Mouse (Mus musculus): ENCODE measurements around the gene Gm42878. TPM values are rescaled to one million over a fixed set of nuclear protein-coding genes. Genes with fewer than 3 reads are reported as not detected.
A peak's percentile ranks its signal among the peaks of the same experiment; 100 is the strongest.

Gene Gm42878
- polyA plus RNA-seq, 1 experiment from 2014 or later, result not detected

GRCm38 (mm10) chr5:121583765-121584501, 38.7 kb upstream of the Gm42878 start:
- Histone ChIP-seq H3K36me3 (peaks cover 16% of the 10 kb centered on the region), H3K4me1 (peaks cover 7% of the 10 kb centered on the region; the same call in 1 of the 2 replicates), H3K27me3 (ENCODE audit: low read depth, poor library complexity, severe bottlenecking) (no peaks in the 10 kb centered on the region), H3K27ac (replicated peaks) (no peak overlapping the region), H3K4me3 (no peak overlapping the region), H3K9me3 (replicated peaks) (no peaks in the 10 kb centered on the region)
- 58% methylated on average over 12 of the region's 12 CpGs for WGBS
- peak; percentile 23 for DNase-seq (ENCODE audit: low spot score)

GRCm38 (mm10) chr5:121581945-121582344, 36.7 kb upstream of the Gm42878 start:
- H3K9me3 ChIP-seq (replicated peaks), result no peaks in the 10 kb centered on the region
- no peak for DNase-seq (ENCODE audit: low spot score)
- 92% methylated on average over 8 of the region's 8 CpGs for WGBS

GRCm38 (mm10) chr5:121576927-121577488, 31.7 kb upstream of the Gm42878 start:
- H3K4me3 ChIP-seq, result no peak overlapping the region
- H3K4me1 ChIP-seq, result no peaks in the 10 kb centered on the region
- no peak for DNase-seq (ENCODE audit: low spot score)
- H3K27ac ChIP-seq (replicated peaks), result no peak overlapping the region
- peaks cover 47% of the 10 kb centered on the region for H3K36me3 ChIP-seq
- H3K9me3 ChIP-seq (replicated peaks), result no peaks in the 10 kb centered on the region
- WGBS, result 89% methylated on average over 11 of the region's 11 CpGs
- H3K27me3 ChIP-seq (ENCODE audit: low read depth, poor library complexity, severe bottlenecking), result no peaks in the 10 kb centered on the region

More at GRCm38 (mm10) chr5:121581945-121582344, 36.7 kb upstream of the Gm42878 start:
- H3K27ac ChIP-seq (replicated peaks), result no peak overlapping the region
- H3K4me1 ChIP-seq, result peaks cover 7% of the 10 kb centered on the region; the same call in 1 of the 2 replicates
- H3K27me3 ChIP-seq (ENCODE audit: low read depth, poor library complexity, severe bottlenecking), result no peaks in the 10 kb centered on the region
- no peak overlapping the region for H3K4me3 ChIP-seq
- H3K36me3 ChIP-seq, result peaks cover 28% of the 10 kb centered on the region

GRCm38 (mm10) chr5:121575867-121576266, 30.6 kb upstream of the Gm42878 start:
- no peaks in the 10 kb centered on the region for H3K27me3 ChIP-seq (ENCODE audit: low read depth, poor library complexity, severe bottlenecking)
- no peak overlapping the region for H3K4me3 ChIP-seq
- 93% methylated on average over 11 of the region's 11 CpGs for WGBS
- H3K27ac ChIP-seq (replicated peaks), result no peak overlapping the region
- H3K4me1 ChIP-seq, result no peaks in the 10 kb centered on the region
- peaks cover 57% of the 10 kb centered on the region for H3K36me3 ChIP-seq
- DNase-seq (ENCODE audit: low spot score), result no peak
- no peaks in the 10 kb centered on the region for H3K9me3 ChIP-seq (replicated peaks)

- Histone ChIP-seq H3K4me3 (no peak overlapping the region), H3K4me1 (no peaks in the 10 kb centered on the region), H3K27ac (replicated peaks) (no peak overlapping the region), H3K9me3 (replicated peaks) (no peaks in the 10 kb centered on the region), H3K27me3 (ENCODE audit: low read depth, poor library complexity, severe bottlenecking) (no peaks in the 10 kb centered on the region), H3K36me3 (peaks cover 53% of the 10 kb centered on the region)
- DNase-seq (ENCODE audit: low spot score), result no peak
- WGBS, result 94% methylated on average over 13 of the region's 13 CpGs
These were observed 28.9 kb upstream of the Gm42878 start for GRCm38 (mm10) chr5:121574145-121574544.

- no peak for DNase-seq (ENCODE audit: low spot score)
- H3K4me3 ChIP-seq, result no peak overlapping the region
- H3K27ac ChIP-seq (replicated peaks), result no peak overlapping the region
- H3K4me1 ChIP-seq, result no peaks in the 10 kb centered on the region
- WGBS, result 93% methylated on average over 1 of the region's 1 CpGs
- H3K27me3 ChIP-seq (ENCODE audit: low read depth, poor library complexity, severe bottlenecking), result no peaks in the 10 kb centered on the region
- H3K36me3 ChIP-seq, result peaks cover 39% of the 10 kb centered on the region
- no peaks in the 10 kb centered on the region for H3K9me3 ChIP-seq (replicated peaks)
These were observed 25.5 kb upstream of the Gm42878 start for GRCm38 (mm10) chr5:121570787-121571186.

- H3K27ac ChIP-seq (replicated peaks), result no peak overlapping the region
- peaks cover 35% of the 10 kb centered on the region for H3K36me3 ChIP-seq
- DNase-seq (ENCODE audit: low spot score), result no peak
- H3K4me3 ChIP-seq, result no peak overlapping the region
- H3K4me1 ChIP-seq, result no peaks in the 10 kb centered on the region
- WGBS, result 82% methylated on average over 9 of the region's 9 CpGs
- H3K27me3 ChIP-seq (ENCODE audit: low read depth, poor library complexity, severe bottlenecking), result no peaks in the 10 kb centered on the region
- no peaks in the 10 kb centered on the region for H3K9me3 ChIP-seq (replicated peaks)
These were observed 24.7 kb upstream of the Gm42878 start for GRCm38 (mm10) chr5:121569881-121570420.

GRCm38 (mm10) chr5:121566035-121566681, 20.9 kb upstream of the Gm42878 start:
- no peak overlapping the region for H3K27ac ChIP-seq (replicated peaks)
- no peak for DNase-seq (ENCODE audit: low spot score)
- peaks cover 5% of the 10 kb centered on the region for H3K4me1 ChIP-seq
- WGBS, result 92% methylated on average over 16 of the region's 16 CpGs
- H3K27me3 ChIP-seq (ENCODE audit: low read depth, poor library complexity, severe bottlenecking), result no peaks in the 10 kb centered on the region
- no peaks in the 10 kb centered on the region for H3K9me3 ChIP-seq (replicated peaks)
- no peak overlapping the region for H3K4me3 ChIP-seq
- H3K36me3 ChIP-seq, result peaks cover 12% of the 10 kb centered on the region

DNA sequence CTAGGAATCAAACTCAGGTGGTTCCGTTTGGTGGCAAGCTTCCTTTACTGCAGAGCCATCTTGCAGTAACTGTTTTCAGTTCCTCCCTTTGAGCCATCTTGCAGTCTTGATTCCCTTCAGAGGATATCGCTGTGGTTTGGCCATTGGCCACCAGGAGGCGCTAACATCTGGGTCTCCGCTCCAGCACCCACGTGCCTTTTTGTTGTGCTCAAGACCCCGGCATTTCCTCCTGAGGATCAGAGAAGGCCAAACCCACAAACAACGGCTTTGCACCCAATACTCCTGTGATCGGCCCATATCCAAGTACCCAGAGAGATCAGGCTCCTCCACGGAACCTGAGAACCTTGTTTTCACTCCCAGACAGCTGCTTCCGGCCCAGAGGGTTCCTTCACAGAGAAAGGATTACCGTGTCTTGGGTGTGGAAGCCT, 19.2 kb upstream of the Gm42878 start:
- H3K4me3 ChIP-seq, result peak overlapping the region; percentile 24; the same call in 1 of the 2 replicates
- H3K9me3 ChIP-seq (replicated peaks), result no peaks in the 10 kb centered on the region
- no peaks in the 10 kb centered on the region; the same call in 1 of the 2 replicates for H3K36me3 ChIP-seq
- peak; percentile 91 for DNase-seq (ENCODE audit: low spot score)
- peak overlapping the region; percentile 70 for H3K27ac ChIP-seq (replicated peaks)
- H3K27me3 ChIP-seq (ENCODE audit: low read depth, poor library complexity, severe bottlenecking), result no peaks in the 10 kb centered on the region
- 15% methylated on average over 11 of the region's 11 CpGs for WGBS
- H3K4me1 ChIP-seq, result peaks cover 5% of the 10 kb centered on the region

DNA sequence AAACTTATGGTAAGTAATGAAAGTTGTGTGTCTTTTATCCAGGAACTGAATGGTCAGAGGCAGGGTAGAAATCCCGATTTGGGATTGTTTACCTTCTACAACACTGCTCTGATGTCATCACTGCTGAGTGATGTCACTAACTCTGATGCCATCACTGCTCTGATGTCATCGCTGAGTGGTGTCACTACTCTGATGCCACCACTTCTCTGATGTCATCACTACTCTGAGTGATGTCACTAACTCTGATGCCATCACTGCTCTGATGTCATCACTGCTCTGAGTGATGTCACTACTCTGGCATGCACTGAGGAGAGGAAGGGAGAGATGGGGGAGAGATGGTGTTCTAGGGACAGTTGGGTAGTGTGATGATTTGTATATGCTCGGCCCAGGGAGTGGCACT, 17.2 kb upstream of the Gm42878 start:
- Histone ChIP-seq H3K4me1 (peaks cover 5% of the 10 kb centered on the region), H3K27me3 (ENCODE audit: low read depth, poor library complexity, severe bottlenecking) (no peaks in the 10 kb centered on the region), H3K4me3 (no peak overlapping the region), H3K9me3 (replicated peaks) (no peaks in the 10 kb centered on the region), H3K36me3 (no peaks in the 10 kb centered on the region), H3K27ac (replicated peaks) (no peak overlapping the region)
- WGBS, result 84% methylated on average over 3 of the region's 3 CpGs
- DNase-seq (ENCODE audit: low spot score), result no peak

GRCm38 (mm10) chr5:121549196-121549595, 3.9 kb upstream of the Gm42878 start:
- peaks cover 21% of the 10 kb centered on the region for H3K4me1 ChIP-seq
- H3K27me3 ChIP-seq (ENCODE audit: low read depth, poor library complexity, severe bottlenecking), result no peaks in the 10 kb centered on the region
- no peak overlapping the region for H3K4me3 ChIP-seq
- no peaks in the 10 kb centered on the region for H3K36me3 ChIP-seq
- 87% methylated on average over 7 of the region's 7 CpGs for WGBS
- H3K27ac ChIP-seq (replicated peaks), result no peak overlapping the region
- H3K9me3 ChIP-seq (replicated peaks), result no peaks in the 10 kb centered on the region; the same call in 1 of the 2 replicates
- no peak for DNase-seq (ENCODE audit: low spot score)

- Histone ChIP-seq H3K27me3 (ENCODE audit: low read depth, poor library complexity, severe bottlenecking) (no peaks in the 10 kb centered on the region), H3K9me3 (replicated peaks) (no peaks in the 10 kb centered on the region; the same call in 1 of the 2 replicates), H3K4me1 (peaks cover 39% of the 10 kb centered on the region), H3K36me3 (0 out of 2 replicates have a peak, but pooled peaks cover 2% of the 10 kb centered on the region), H3K4me3 (0 out of 2 replicates have a peak overlapping the region, but pooled peaks have one; percentile 100), H3K27ac (replicated peaks) (no peak overlapping the region)
- 94% methylated on average over 3 of the region's 3 CpGs for WGBS
- DNase-seq (ENCODE audit: low spot score), result no peak
These were observed 1.8 kb upstream of the Gm42878 start for GRCm38 (mm10) chr5:121547084-121547483.

All from midbrain, embryonic 10.5 days (tissue).